Mouse (Mus musculus): Measurements from ENCODE around the gene Gbgt1.
A peak's percentile ranks its signal among the peaks of the same experiment; 100 is the strongest.
"Not testable (repeated sequence)": the region's sequence is repeated elsewhere in the genome, so short reads cannot be mapped to it uniquely, and the experiment has no call there.

Gene Gbgt1

DNA sequence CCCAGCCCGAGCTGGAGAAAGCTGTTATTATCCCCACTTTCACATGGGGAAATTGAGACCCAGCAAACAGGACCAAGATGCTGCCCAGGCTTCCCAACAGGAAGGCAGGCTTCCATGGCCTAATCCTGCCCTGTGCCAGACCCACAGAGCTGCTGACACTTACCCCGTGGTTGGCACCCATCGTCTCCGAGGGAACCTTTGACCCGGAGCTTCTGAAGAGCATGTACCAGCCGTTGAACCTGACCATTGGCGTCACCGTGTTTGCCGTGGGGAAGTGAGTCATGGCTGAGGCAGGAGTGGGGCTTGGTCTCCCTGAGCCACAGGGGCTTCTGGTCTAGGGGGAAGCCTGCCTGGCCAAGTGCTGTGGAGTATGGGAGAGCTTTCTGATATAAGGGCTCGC, 6.3 kb downstream of the Gbgt1 start:
- peak; percentile 21 for DNase-seq (ENCODE audit: low read depth)

DNA sequence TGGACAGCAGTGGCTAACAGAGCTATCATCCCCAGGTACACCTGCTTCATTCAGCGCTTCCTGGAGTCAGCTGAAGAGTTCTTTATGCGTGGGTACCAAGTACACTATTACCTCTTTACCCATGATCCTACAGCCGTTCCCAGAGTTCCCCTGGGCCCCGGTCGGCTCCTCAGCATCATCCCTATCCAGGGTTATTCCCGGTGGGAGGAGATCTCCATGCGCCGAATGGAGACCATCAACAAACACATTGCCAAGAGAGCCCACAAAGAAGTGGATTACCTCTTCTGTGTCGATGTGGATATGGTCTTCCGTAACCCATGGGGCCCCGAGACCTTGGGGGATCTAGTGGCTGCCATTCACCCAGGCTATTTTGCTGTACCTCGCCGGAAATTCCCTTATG, 8.0 kb downstream of the Gbgt1 start:
- no peak for DNase-seq (ENCODE audit: low read depth)

DNA sequence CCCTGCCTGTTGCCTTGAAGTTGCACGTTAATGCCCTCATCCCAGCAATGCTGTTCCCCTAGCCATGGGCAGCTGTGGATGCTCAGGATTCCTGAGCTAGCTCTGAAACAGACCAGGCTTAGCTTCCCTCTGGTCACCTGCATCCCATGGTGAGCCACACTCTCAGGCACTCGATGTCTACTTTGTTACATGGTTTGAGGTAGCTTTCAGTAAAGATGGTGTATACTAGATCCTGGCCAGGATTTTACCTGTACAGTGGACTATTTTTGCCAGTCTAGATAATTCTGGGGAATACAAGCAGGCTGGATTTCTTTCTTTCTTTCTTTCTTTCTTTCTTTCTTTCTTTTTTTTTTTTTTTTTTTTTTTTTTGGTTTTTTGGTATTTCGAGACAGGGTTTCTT, 9.1 kb downstream of the Gbgt1 start, which contains the start of gene Gm10134:
Gene Gm10134, plus strand, starts transcription at position 301 of the 400 bp plus-strand sequence.
- no peak for DNase-seq (ENCODE audit: low read depth)

DNA sequence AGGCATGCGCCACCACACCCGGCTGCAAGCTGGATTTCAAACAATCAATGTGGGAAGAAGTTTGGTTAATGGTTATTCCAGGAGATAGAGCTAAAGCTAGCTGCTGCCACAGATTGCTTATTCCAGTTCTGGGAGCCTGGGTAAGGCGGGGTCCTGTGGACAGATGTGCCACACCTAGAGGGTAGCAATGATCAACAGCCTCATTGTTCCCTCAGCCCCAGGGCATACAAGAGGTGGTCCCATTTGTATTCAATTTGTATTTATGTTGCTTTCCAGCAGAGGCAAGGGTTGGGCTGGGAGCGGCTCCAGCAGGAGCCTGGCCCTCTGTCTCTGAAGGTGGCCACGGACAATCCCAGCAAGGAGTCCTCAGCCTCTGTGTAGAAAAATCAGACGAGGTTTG, 9.6 kb downstream of the Gbgt1 start:
- no peak for DNase-seq (ENCODE audit: low read depth)

DNA sequence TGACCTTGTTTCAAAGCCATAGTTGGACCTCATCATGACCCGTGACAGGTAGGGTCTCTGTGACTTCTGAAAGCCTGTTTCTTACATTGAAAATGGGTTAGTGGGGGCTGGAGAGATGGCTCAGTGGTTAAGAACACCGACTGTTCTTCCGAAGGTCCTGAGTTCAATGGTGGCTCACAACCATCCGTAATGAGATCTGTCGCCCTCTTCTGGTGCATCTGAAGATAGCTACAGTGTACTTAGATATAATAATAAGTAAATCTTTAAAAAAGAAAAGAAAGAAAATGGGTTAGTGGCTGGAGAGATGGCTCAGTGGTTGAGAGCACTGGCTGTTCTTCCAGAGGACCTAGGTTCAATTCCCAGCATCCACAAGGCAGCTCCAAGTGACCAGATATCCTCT, 14.9 kb downstream of the Gbgt1 start:
- DNase-seq (ENCODE audit: low read depth) = not testable (repeated sequence)

DNA sequence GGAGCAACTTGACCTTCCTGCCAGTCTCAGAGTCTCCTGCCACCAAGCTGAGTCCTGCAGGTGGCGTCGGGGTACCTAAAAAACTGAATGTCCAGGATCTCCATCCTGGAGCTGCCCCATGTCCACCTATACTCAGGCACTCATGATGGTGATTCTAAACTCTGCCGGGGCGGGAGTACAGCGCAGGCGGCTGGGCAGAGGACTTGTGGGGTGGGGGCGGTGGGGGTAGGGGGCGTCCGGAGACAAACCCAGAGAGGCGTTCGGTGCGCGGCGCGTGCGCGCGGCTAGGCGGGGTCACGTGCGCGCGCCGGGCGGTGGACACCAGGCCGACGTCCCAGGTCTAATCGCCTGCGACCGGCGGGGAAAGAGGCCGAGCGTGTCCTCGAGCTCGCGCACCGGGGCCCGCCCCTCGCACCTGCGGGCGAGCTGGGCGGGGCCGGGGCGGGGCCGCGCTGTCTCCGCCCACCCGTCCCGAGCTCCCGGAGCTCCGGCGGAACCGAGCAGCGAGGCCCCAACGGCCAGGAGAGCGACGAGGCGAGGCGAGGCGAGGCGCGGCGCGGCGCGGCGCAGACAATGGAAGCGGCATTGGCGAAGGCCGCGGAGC, 16.2 kb downstream of the Gbgt1 start, which contains the start of gene Ralgds:
Gene Ralgds, plus strand, starts transcription at position 328 of the 604 bp plus-strand sequence.
- no peak for DNase-seq (ENCODE audit: low read depth)

DNA sequence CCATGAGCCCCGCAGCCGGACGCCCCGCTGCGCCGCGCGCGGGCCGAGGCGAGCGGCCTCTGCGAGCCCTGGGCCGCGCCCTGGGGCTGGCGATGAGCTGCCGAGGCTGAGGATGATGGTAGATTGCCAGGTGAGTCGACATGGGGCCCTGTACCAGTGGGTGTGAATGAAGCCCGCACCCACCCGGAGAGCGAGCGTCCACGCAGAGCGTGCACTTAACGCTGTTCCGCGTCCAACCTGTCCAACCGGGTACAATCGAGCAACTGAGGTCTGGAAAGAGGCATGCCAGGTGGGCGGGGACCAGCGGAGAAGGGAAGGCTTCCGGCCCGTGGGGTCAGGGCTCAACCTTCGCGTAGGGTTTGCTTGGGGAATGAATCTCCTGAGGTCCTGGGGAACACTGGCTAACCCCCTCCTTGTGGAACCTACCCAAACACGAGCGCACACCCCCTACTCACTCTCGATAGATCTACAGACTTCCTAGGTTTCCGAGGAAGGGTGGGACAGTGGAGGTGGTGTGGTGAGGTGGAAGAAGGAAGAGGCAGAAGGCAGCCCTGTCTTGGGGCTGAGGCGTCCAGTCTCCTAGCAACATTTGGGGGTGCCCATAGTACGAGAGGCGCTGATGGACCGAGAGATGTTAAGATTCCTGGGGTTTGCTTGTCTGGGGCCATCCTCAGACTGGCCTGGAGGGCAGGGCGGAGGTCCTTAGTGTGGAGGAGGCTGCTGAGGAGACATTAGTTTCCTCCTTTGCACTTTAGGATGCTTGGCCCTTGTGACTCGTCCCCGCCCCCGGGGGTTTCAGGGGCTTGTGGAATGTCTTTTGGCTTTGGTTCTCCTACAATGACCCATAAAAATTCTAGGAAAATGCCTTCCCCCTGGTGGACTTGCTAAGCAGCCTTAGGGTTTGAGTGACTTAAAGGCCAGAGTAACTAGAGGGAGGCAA, 17.0 kb downstream of the Gbgt1 start:
- no peak for DNase-seq (ENCODE audit: low read depth)

DNA sequence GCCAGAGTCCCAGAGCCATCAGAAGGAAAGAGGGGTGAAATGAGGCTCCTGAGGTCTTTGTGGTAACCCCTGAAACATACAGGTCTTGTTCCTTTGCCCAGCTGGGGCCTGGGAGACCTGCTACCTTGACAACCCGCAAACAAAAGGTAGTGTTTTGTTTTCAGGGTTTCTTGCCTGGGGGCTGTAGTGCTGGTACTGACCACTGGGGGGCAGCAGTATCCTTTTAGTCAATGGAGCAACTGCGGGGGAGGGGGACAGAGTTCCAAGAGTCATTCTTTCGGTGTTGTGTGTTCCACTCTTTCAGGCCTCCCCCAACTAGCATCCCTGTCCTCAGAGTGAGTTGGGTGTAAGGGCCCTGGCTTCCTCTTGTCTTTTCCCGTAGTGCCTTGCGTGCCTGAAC, 17.8 kb downstream of the Gbgt1 start:
- DNase-seq (ENCODE audit: low read depth) = peak; percentile 87

DNA sequence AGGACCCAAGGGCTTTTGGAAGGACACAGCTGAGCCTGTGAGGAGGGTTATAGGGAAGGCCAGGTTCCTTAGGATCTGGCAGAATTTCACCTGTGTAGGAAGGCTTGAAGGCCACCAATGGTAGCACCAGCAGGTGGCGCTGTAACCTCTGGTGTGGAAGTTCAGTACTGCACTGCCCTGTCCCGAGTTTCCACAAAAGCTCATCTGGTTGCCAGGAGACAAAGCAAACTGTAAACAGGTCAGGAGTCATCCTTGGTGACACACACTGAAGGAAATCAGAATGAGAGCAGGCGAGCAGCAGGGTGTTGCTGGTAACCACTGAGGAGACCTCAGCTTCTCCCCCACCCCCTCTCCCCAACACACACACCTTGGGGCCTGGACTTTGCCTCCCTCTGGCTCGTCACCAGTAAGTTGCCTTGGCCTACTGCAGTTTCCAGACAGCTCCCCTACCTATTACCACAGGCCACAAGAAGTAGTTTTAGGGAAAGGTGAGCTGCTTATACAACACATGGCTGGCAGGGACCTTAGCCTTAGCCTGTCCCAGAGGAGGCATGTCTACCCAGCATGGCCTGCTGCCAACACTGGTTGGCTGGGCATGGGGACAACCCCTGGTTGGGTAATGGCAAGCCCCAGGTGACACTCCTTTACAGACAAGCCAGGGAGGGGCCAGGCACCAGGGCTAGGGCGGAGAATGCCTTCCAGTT, 20.7 kb downstream of the Gbgt1 start:
- peak; percentile 95 for DNase-seq (ENCODE audit: low read depth)

DNA sequence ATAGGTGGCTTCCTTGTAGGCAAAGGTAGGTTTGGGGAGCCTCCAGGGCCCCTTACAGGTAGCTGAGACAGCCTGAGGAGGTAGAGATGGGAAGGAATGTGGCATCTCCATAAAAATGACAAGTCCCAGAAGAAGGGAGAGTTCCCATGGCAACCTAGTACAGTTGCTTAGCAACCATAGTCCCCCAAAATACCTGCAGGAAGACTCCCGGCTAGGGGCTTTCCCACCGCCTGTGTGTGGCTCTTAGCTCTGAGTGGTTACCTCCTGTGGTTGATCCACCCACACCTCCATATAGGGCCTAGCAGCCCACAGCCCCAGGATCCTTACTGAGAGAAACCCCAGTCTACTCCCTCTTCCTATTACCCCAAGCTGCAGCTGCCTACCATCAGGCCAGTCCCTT, 21.5 kb downstream of the Gbgt1 start:
- DNase-seq (ENCODE audit: low read depth) = no peak

DNA sequence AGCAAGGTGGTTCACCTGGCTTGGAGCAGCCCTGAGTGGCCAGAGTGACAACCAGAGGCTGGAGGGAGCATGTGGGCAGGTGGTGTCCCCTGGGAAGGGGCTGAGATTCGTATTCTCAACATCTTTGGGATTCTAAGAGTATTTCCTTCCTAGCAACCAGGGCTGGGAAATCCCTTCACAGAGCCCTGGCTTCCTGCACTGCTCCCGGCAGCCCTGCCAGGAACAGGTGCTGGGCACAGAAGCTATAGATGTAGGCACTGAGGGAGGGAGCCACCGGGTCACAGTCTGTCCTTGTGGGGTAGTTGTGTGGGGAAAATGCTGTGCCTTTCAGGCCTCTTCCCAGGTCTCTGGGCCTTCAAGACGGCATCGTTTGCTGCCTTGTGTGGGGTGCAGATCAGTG, 23.9 kb downstream of the Gbgt1 start:
- no peak for DNase-seq (ENCODE audit: low read depth)

DNA sequence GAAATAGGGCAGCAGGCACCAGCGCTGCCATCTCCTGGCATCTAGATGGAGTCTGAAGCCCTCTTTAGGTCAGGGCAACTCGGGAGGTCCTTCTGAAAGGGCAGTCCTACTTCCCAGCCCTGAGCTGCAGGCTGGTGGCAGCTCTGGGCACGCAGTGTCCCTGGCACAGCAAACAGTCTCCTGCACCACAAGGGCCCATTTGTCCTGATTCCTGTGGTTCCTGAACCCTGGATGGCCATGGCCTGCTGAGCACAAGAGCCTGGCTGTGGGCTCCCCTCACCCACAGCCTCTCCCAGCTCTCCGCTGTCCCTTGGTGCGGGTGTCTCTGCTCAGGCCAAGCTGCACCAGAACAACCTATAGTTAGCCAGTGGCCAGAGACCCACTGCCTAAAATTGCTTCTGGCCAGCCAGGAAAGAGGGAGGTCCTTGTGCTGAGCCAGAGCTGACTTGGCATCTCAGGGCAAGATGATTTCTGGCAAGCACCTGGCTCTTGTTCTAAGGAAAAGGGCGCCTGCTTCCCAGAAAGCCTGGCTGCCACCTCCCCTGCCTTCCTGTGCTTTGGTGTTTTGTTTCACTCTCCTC, 25.0 kb downstream of the Gbgt1 start:
- DNase-seq (ENCODE audit: low read depth) = peak; percentile 33

DNA sequence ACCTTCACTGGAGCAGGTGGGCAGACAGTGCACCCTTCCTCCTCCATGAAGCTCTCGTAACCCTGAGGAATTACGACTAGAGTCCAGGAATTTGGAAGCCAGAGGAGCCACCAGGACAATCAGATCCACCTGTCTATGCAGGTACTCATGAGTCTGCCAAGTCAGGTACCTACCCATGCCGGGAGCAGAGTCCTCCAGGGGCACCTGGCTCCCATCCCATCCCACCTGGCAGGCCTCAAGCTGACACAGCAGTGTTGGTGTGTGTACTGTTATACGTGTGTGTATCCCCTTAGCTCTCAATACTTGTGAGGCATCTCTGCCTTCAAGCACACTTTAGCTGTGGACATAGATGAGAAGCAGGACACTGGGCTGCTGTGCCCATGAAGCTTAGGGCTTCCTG, 25.5 kb downstream of the Gbgt1 start:
- DNase-seq (ENCODE audit: low read depth) = no peak

DNA sequence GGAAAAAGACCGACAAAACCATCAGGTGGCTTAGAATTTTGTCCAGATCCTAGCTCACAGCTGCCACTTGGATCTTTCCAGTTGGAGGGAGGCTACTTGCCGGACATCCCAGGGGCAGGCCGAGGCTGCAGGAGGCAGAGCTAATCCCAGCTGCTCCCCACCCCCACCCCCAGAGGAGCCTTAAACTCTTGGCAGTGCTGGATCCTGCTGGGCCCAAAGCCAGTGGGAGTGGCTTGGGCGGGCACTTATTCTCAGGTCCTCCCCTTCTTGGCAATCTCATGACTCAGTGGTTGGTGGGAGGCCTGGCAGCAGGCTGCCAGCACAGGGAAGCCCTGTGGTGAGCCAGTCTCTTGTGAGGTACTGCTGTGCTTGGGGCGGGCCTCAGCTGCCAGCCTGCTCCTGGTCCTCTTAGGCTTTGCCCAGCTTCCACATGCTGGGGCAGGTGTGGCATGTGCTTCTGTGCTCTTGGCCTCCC, 27.0 kb downstream of the Gbgt1 start:
- DNase-seq (ENCODE audit: low read depth) = peak; percentile 100

DNA sequence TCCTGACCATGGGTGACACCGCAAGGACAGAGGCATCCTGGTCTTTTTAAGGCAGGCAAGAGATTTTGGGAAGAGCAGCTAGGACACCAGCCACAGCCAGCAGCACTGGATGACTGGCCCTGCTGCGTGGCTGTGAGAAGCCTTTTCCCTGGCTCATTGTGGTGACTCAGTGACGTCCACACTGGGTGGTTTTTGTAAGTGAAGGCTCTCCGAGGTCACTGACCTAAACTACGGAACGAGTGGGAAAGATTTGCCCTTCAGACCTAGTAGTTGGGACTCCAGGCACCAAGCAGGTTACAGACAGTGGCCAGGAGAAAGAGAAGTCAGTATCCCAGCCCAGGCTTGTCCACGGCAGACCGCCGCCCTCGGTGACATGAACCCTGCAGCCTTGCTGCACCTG, 27.7 kb downstream of the Gbgt1 start:
- peak; percentile 41 for DNase-seq (ENCODE audit: low read depth)

DNA sequence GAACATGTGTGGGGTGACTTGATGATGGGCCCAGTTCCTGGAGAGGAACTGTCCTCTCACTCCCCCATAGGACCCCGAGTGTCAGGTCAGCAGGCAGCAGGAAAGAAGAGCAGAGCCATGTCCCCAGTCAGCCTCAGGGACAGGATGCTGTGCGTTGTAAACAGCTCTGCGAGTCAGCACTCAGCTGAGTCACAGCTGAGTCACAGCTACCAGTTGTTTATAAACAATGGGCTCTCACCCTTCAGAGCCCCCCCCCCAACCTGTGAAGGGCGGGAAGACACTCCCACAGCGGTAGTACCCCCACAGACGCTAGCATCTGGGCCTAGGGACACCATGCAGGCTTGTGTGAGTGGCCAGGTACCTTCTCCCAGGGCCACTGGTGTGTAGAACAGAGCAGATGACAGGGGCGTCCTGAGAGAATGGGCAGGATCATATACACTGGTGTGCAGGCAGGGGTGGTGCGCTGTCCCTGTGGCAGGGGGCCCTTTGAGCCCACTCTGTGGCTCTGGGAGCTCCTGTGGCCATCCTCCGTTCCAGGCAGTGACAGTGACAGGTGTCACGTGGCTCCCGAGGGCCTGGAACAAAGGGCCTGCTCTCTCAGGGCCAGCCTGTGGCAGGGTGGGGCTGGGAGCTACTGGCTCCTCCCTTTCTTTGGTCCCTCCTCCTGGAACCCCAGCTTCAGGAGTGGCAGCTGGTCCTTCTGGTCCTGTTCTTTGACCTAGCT, 28.7 kb downstream of the Gbgt1 start:
- DNase-seq (ENCODE audit: low read depth) = peak; percentile 80

DNA sequence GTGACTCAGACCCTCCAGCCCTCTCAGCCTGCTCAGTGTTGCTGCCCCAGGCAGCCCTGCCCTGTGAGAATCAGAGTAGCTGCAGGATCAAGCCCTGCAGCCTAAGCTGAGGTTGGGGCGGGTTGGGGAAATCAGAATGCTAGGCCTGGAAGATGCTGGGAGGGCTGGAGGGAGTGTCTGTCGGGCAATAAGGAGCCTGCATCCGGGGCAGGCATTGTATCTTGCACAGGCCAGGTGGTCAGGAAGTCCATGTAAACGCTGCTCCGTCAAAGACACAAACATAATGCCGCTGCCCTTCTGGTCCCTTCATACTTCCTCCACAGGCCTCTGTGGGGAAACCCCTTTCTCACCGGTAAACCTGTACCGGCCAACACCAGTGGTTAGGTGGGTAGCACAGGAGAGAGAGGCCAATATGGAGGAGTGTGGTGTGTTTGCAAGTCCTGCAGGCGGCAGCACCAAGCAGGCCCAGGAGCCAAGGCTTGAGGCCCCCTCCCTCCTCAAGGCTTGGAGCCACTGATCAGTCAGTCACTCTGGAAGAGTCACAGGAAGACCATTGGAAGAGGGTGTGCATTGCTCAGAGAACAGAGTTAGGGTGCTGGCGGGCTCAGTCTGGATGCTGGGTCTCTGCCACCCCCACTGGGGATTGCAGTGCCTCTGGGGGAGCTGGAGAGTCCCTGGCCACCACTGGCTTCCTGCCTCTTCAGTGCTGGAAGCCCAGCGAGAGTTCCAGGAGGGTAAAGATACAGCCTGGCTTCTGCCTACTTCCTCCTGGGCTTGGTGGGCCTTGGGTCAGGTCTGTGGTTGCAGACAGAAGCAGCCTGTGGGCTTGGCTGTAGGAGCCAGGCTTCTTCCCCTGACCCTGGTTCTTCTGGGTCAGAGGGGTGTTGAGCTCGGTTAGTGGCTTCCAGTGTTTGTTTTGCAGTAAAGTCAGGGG, 29.5 kb downstream of the Gbgt1 start:
- DNase-seq (ENCODE audit: low read depth) = peak; percentile 71

DNA sequence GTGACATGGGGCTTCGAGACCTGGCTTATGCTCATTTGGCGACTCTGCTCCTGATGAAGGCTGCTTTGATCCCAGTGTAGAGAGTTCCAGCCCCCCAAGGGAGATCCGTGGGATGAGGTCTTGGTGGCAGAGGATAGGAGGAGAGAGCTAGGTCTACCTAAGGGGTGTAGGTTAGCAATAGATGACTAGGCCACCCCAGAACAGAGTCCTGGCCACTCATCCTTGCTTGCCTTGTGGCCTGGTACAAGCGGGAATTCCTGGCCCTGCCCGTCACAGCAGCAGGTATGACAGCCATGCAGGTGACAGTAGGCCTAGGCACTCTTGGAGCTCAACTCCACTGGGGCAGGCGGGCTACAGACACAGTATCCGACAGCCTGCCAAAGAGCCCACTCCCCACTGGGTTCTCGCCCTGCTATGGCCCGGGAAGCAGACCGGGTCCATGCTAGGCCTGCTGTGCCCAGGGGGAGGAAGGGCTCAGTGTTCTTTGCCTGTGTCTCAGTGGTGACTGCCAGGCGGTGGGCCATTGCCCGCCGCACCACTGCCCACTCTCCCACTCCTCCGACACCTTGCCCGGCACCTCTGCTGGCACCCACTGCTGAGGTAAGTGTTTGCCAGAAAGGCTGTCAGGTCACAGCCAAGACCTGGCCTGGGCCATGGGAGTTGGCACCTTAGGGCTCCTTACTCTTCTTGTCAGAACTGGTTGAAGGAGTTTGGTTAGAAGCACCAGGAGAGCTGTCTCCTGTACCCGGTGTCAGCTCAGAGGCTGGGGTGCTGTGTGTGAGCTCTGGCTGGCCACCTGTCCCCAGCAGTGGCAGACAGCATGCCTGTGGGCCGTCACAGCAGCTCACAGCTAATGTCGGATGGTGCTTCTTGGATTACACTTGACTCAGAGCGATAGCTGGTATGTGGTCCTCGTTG, 31.0 kb downstream of the Gbgt1 start:
- no peak for DNase-seq (ENCODE audit: low read depth)

DNA sequence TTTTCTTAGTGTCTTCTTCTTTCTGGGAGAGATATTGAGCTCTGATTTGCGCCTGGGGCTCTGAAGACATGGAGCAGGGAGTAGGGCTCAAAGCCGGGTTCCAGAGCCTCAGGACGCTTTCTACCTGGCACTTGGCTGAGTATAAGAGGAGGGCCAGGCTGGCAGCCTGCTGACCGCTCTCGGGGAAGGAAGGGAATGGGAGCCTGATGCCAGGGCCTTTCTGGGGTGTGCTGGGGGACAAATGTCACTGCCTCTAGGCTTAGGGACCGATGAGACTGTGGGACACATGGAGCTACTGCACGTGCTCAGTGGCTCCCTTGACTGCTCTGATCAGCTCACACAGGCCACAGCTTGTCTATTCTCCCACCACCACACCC, 31.7 kb downstream of the Gbgt1 start:
- no peak for DNase-seq (ENCODE audit: low read depth)

Data from NIH3T3 (cell line).